Mouse (Mus musculus) midbrain, embryonic 11.5 days (tissue): ENCODE data around the gene Macrod1. TPM values are rescaled to one million over a fixed set of nuclear protein-coding genes. Genes with fewer than 3 reads are reported as not detected.

ENCODE experiments used
- ATAC-seq: fragments of 200-750 bp; cut with Nextera tagmentation; 2 replicates; pipeline ENCODE4 v1.8.0; 2017; ENCODE audit warnings: moderate TSS enrichment, moderate library complexity; ENCODE audit not compliant: low FRiP score
- DNase-seq: peaks from one replicate; pipeline ENCODE4 v3.0.0; 2015; ENCODE audit warnings: low spot score; ENCODE audit errors: missing footprints
- H3K27ac ChIP-seq: fragments of 300-500 bp; sonication (generic); 2 replicates; pipeline ENCODE4 v1.5.1; 2014; ENCODE audit warnings: low read depth, low read length
- H3K27me3 ChIP-seq: fragments of 300-500 bp; sonication (generic); 2 replicates; pipeline ENCODE4 v1.6.1; 2014; ENCODE audit warnings: mild to moderate bottlenecking, low read length, moderate library complexity, mixed read lengths; ENCODE audit not compliant: control insufficient read depth, insufficient read depth
- H3K36me3 ChIP-seq: fragments of 300-500 bp; sonication (generic); 2 replicates; pipeline ENCODE4 v1.6.1; 2014; ENCODE audit warnings: mild to moderate bottlenecking, low read length, moderate library complexity, mixed read lengths; ENCODE audit not compliant: control insufficient read depth, insufficient read depth
- H3K4me1 ChIP-seq: fragments of 300-500 bp; sonication (generic); 2 replicates; pipeline ENCODE4 v1.6.1; 2014; ENCODE audit warnings: low read length; ENCODE audit not compliant: control insufficient read depth, insufficient read depth
- H3K4me2 ChIP-seq: fragments of 300-500 bp; sonication (generic); 2 replicates; pipeline ENCODE4 v1.6.1; 2014; ENCODE audit warnings: mild to moderate bottlenecking, moderate library complexity
- H3K4me3 ChIP-seq: fragments of 300-500 bp; sonication (generic); 2 replicates; pipeline ENCODE4 v1.5.1; 2014; ENCODE audit warnings: low read depth, low read length
- H3K9ac ChIP-seq: fragments of 300-500 bp; sonication (generic); 2 replicates; pipeline ENCODE4 v1.6.1; 2014; ENCODE audit warnings: low read length
- H3K9me3 ChIP-seq: fragments of 300-500 bp; sonication (generic); 2 replicates; pipeline ENCODE4 v1.6.1; 2016; ENCODE audit warnings: low read length; ENCODE audit not compliant: control insufficient read depth
- WGBS: fragments of 180-500 bp; shearing (Covaris S2); extraction: QIAGEN DNeasy Blood & Tissue Kit; methylation state at CpG from one replicate; pipeline ENCODE4 v1.1.7; 2014; 5-methylcytosine and 5-hydroxymethylcytosine counted together
- polyA plus RNA-seq: library from polyadenylated mRNA; unstranded; fragments of >200 nt; fragmentation: Nextera tagmentation; extraction: Ambion mirVana; gene quantifications from 2 replicates; pipeline ENCODE4 v1.2.1, GENCODE M21; 2014

The Macrod1 gene
- polyA plus RNA-seq, 1 experiment from 2014 or later = 3.0 TPM

- Histone ChIP-seq H3K4me3 (no peak overlapping the region), H3K27me3 (peaks cover 14% of the 10 kb centered on the region), H3K9me3 (no peaks in the 10 kb centered on the region), H3K4me1 (peaks cover 39% of the 10 kb centered on the region), H3K36me3 (no peaks in the 10 kb centered on the region), H3K27ac (no peak overlapping the region), H3K4me2 (no peak overlapping the region), H3K9ac (no peak overlapping the region)
- DNase-seq (no peak), ATAC-seq (no peak)
- 85% methylated on average over 13 of the region's 13 CpGs for WGBS
These were observed 89.8 kb downstream of the Macrod1 start for GRCm38 (mm10) chr19:7146376-7146775.

- peaks cover 14% of the 10 kb centered on the region for H3K27me3 ChIP-seq
- H3K4me1 ChIP-seq = peaks cover 40% of the 10 kb centered on the region
- H3K4me2 ChIP-seq = no peak overlapping the region
- 60% methylated on average over 4 of the region's 4 CpGs for WGBS
- H3K27ac ChIP-seq = no peak overlapping the region
- H3K9ac ChIP-seq = no peak overlapping the region
- H3K9me3 ChIP-seq = no peaks in the 10 kb centered on the region
- ATAC-seq = no peak
- no peak overlapping the region for H3K4me3 ChIP-seq
- no peaks in the 10 kb centered on the region for H3K36me3 ChIP-seq
- no peak for DNase-seq
These were observed 91.5 kb downstream of the Macrod1 start for GRCm38 (mm10) chr19:7148096-7148495.

GRCm38 (mm10) chr19:7148541-7149085 is 92.0 kb downstream of the Macrod1 start:
- Histone ChIP-seq H3K27me3 (peaks cover 14% of the 10 kb centered on the region), H3K9ac (no peak overlapping the region), H3K9me3 (no peaks in the 10 kb centered on the region), H3K4me3 (no peak overlapping the region), H3K27ac (no peak overlapping the region), H3K4me2 (no peak overlapping the region), H3K4me1 (peaks cover 41% of the 10 kb centered on the region), H3K36me3 (no peaks in the 10 kb centered on the region)
- ATAC-seq = 0 out of 2 replicates have a peak, but pooled peaks have one; percentile 1
- no peak for DNase-seq
- WGBS = 68% methylated on average over 8 of the region's 8 CpGs

- 0 out of 2 replicates have a peak, but pooled peaks have one; percentile 15 for ATAC-seq
- peaks cover 36% of the 10 kb centered on the region for H3K4me1 ChIP-seq
These were observed 92.6 kb downstream of the Macrod1 start for GRCm38 (mm10) chr19:7149158-7149685.

GRCm38 (mm10) chr19:7151300-7151926 is 94.8 kb downstream of the Macrod1 start:
- Histone ChIP-seq H3K9ac (no peak overlapping the region), H3K9me3 (no peaks in the 10 kb centered on the region), H3K27me3 (no peaks in the 10 kb centered on the region), H3K27ac (no peak overlapping the region), H3K4me3 (no peak overlapping the region), H3K4me1 (peaks cover 42% of the 10 kb centered on the region), H3K36me3 (no peaks in the 10 kb centered on the region), H3K4me2 (no peak overlapping the region)
- 85% methylated on average over 7 of the region's 7 CpGs for whole genome bisulfite sequencing
- no peak for DNase-seq
- no peak for ATAC-seq

More at GRCm38 (mm10) chr19:7149158-7149685, 92.6 kb downstream of the Macrod1 start:
- Histone ChIP-seq H3K36me3 (no peaks in the 10 kb centered on the region), H3K4me2 (no peak overlapping the region), H3K27ac (no peak overlapping the region), H3K9ac (no peak overlapping the region), H3K4me3 (no peak overlapping the region), H3K9me3 (no peaks in the 10 kb centered on the region), H3K27me3 (peaks cover 14% of the 10 kb centered on the region)
- no peak for DNase-seq
- WGBS = 71% methylated on average over 7 of the region's 7 CpGs

GRCm38 (mm10) chr19:7151927-7152653 is 95.5 kb downstream of the Macrod1 start:
- no peaks in the 10 kb centered on the region for H3K9me3 ChIP-seq
- H3K4me1 ChIP-seq = peaks cover 49% of the 10 kb centered on the region
- H3K9ac ChIP-seq = no peak overlapping the region
- no peak for DNase-seq
- no peak for ATAC-seq
- H3K27ac ChIP-seq = no peak overlapping the region
- no peaks in the 10 kb centered on the region for H3K36me3 ChIP-seq
- 76% methylated on average over 6 of the region's 6 CpGs for WGBS
- no peaks in the 10 kb centered on the region for H3K27me3 ChIP-seq
- no peak overlapping the region for H3K4me3 ChIP-seq
- no peak overlapping the region for H3K4me2 ChIP-seq

- Histone ChIP-seq H3K27me3 (no peaks in the 10 kb centered on the region), H3K4me3 (no peak overlapping the region), H3K36me3 (no peaks in the 10 kb centered on the region), H3K4me1 (peaks cover 56% of the 10 kb centered on the region), H3K4me2 (no peak overlapping the region), H3K9ac (0 out of 2 replicates have a peak overlapping the region, but pooled peaks have one; percentile 1), H3K27ac (no peak overlapping the region), H3K9me3 (no peaks in the 10 kb centered on the region)
- ATAC-seq (peak; percentile 33; the same call in 1 of the 2 replicates), DNase-seq (no peak)
- WGBS = 40% methylated on average over 7 of the region's 7 CpGs
These were observed 96.6 kb downstream of the Macrod1 start for GRCm38 (mm10) chr19:7153232-7153631.

GRCm38 (mm10) chr19:7155196-7155595 is 98.6 kb downstream of the Macrod1 start:
- Histone ChIP-seq H3K27ac (no peak overlapping the region), H3K4me2 (no peak overlapping the region), H3K9me3 (no peaks in the 10 kb centered on the region), H3K9ac (peak overlapping the region; percentile 14; the same call in 1 of the 2 replicates), H3K4me1 (peaks cover 46% of the 10 kb centered on the region), H3K4me3 (no peak overlapping the region), H3K36me3 (no peaks in the 10 kb centered on the region), H3K27me3 (peaks cover 9% of the 10 kb centered on the region; the same call in 1 of the 2 replicates)
- ATAC-seq (peak; percentile 29; the same call in 1 of the 2 replicates), DNase-seq (no peak)
- 87% methylated on average over 5 of the region's 6 CpGs for WGBS

- Histone ChIP-seq H3K27ac (no peak overlapping the region), H3K9me3 (no peaks in the 10 kb centered on the region), H3K36me3 (no peaks in the 10 kb centered on the region), H3K4me1 (peaks cover 48% of the 10 kb centered on the region), H3K4me2 (no peak overlapping the region), H3K9ac (no peak overlapping the region), H3K4me3 (no peak overlapping the region), H3K27me3 (peaks cover 13% of the 10 kb centered on the region; the same call in 1 of the 2 replicates)
- DNase-seq (no peak), ATAC-seq (no peak)
- WGBS = 15% methylated on average over 14 of the region's 14 CpGs
These were observed 101.1 kb downstream of the Macrod1 start for GRCm38 (mm10) chr19:7157734-7158133.
